Mouse (Mus musculus) ES-Bruce4 (cell line): Measurements from ENCODE around the gene Rab11fip3.

Source experiments
- CTCF ChIP-seq: IDR thresholded peaks from one replicate; pipeline ENCODE4 v1.8.1; 2011; ENCODE audit warnings: low read depth, low read length
- POLR2A ChIP-seq: IDR thresholded peaks from one replicate; pipeline ENCODE4 v1.8.1; 2011; ENCODE audit warnings: low read length; ENCODE audit not compliant: insufficient read depth

- no peak for TF ChIP-seq CTCF
- TF ChIP-seq POLR2A = no peak
Measured at GRCm38 (mm10) chr17:25949981-25950380, 119.4 kb downstream of the Rab11fip3 start.
